In the genomic region with DNA sequence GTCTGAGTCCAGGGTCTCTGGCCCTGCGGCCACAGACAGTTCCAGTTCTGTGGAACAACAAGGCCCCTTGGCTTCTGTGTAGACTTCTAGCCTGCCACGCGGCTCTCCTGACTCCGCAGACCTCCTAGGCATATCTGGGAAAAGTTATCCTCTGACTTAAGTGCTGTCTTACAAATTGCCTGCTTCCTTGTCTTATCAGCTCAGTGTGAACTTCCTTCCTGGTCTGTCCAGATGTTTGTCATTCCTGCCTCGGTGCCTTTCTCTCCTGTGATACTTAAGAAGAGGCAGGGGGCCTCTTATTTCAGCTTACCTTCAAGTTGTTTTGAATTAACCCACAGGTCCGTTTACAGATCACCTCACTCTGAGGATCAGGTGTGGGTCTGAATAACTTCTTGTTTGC, we compare ENCODE assay signal across 13 mouse cellular contexts. TPM values are rescaled to one million over a fixed set of nuclear protein-coding genes. Genes with fewer than 3 reads are reported as not detected.
DNase-seq lines count a peak whose midpoint lies in the region; ATAC-seq and TF ChIP-seq lines count a peak whose summit lies in the region.
"Had no signal": no experiment of that assay in that cellular context is flagged by ENCODE, and none has a peak within 500 bp of the region (broad histone marks: within the 10 kb centered on the region; RNA-seq: fewer than 3 reads in every experiment).

No protein-coding gene starts in this region.

- no peak for TF ChIP-seq CTCF in gastrocnemius, adult 2 months (IDR thresholded peaks at IDR 0.05)
- TF ChIP-seq CTCF in ES-Bruce4 (IDR thresholded peaks at IDR 0.05; ENCODE audit: low read depth, low read length): no peak

- H3K4me3 ChIP-seq in gastrocnemius, adult 2 months: no peak overlapping the region
- no peak overlapping the region for H3K4me3 ChIP-seq in kidney, embryonic 15.5 days (replicated peaks)
- H3K4me3 ChIP-seq in ES-Bruce4 (ENCODE audit: low read depth, low read length): peak overlapping the region; percentile 41; the same call in 1 of the 2 replicates
- H3K4me3 ChIP-seq in intestine, embryonic 15.5 days (replicated peaks): no peak overlapping the region
- H3K4me3 ChIP-seq: myocyte had no signal

- TF ChIP-seq POLR2A in ES-Bruce4 (IDR thresholded peaks at IDR 0.05; ENCODE audit: insufficient read depth, low read length): no peak

- H3K4me1 ChIP-seq in kidney, embryonic 15.5 days: peaks cover 31% of the 10 kb centered on the region
- H3K4me1 ChIP-seq in ES-Bruce4 (ENCODE audit: control insufficient read depth, insufficient read depth, low read length): no peaks in the 10 kb centered on the region
- H3K4me1 ChIP-seq in intestine, embryonic 15.5 days (replicated peaks): no peaks in the 10 kb centered on the region; the same call in 1 of the 2 replicates

- no peaks in the 10 kb centered on the region for H3K27me3 ChIP-seq in kidney, embryonic 15.5 days
- H3K27me3 ChIP-seq in ES-Bruce4 (ENCODE audit: control insufficient read depth, insufficient read depth, low read length, poor library complexity, severe bottlenecking): no peaks in the 10 kb centered on the region
- no peaks in the 10 kb centered on the region for H3K27me3 ChIP-seq in intestine, embryonic 15.5 days (replicated peaks)

- no peaks in the 10 kb centered on the region for H3K36me3 ChIP-seq in kidney, embryonic 15.5 days
- no peaks in the 10 kb centered on the region for H3K36me3 ChIP-seq in ES-Bruce4 (ENCODE audit: control insufficient read depth, insufficient read depth, low read length, poor library complexity, severe bottlenecking)
- H3K36me3 ChIP-seq in intestine, embryonic 15.5 days: no peaks in the 10 kb centered on the region

- intact Hi-C loops in gastrocnemius, adult 2 months (cut with DNase I): no loop called here
- intact Hi-C loops in gastrocnemius, postnatal 14 days (cut with DNase I; ENCODE audit: low total_unique reads): no loop called here

- 32% methylated on average over 6 of the region's 6 CpGs for WGBS in kidney, embryonic 15.5 days
- 27% methylated on average over 6 of the region's 6 CpGs for WGBS in intestine, embryonic 15.5 days

- H3K27ac ChIP-seq in gastrocnemius, adult 2 months: peak overlapping the region; percentile 38
- H3K27ac ChIP-seq in kidney, embryonic 15.5 days: peak overlapping the region; percentile 72
- H3K27ac ChIP-seq in ES-Bruce4 (ENCODE audit: insufficient read depth, low read length): peak overlapping the region; percentile 59
- H3K27ac ChIP-seq in intestine, embryonic 15.5 days: 0 out of 2 replicates have a peak overlapping the region, but pooled peaks have one; percentile 11
- H3K27ac ChIP-seq: hindbrain, embryonic 14.5 days had no signal

- H3K9ac ChIP-seq in kidney, embryonic 15.5 days: no peak overlapping the region
- H3K9ac ChIP-seq in ES-Bruce4 (ENCODE audit: low read depth, poor library complexity, severe bottlenecking): peak overlapping the region; percentile 47
- no peak overlapping the region for H3K9ac ChIP-seq in intestine, embryonic 15.5 days
- H3K9ac ChIP-seq: hindbrain, embryonic 14.5 days had no signal

- no peak overlapping the region for H3K4me2 ChIP-seq in kidney, embryonic 15.5 days
- H3K4me2 ChIP-seq in intestine, embryonic 15.5 days (replicated peaks): no peak overlapping the region
- H3K4me2 ChIP-seq: hindbrain, embryonic 14.5 days had no signal

- H3K9me3 ChIP-seq in kidney, embryonic 15.5 days (replicated peaks): peaks cover 4% of the 10 kb centered on the region
- no peaks in the 10 kb centered on the region for H3K9me3 ChIP-seq in ES-Bruce4 (replicated peaks; ENCODE audit: control insufficient read depth, insufficient read depth, low read length, poor library complexity, severe bottlenecking)
- no peaks in the 10 kb centered on the region for H3K9me3 ChIP-seq in intestine, embryonic 15.5 days

- DNase-seq in gastrocnemius, adult 2 months: no peak
- no peak for DNase-seq in gastrocnemius, postnatal 14 days
- DNase-seq in kidney, adult 8-10 months: no peak
- no peak for DNase-seq in retina, postnatal 1 day
- no peak for DNase-seq in adrenal gland, postnatal 14 days
- DNase-seq: adrenal gland, adult 8-10 months; left cerebral cortex, postnatal 4 days; thymus, adult 18-20 months had no signal

- no peak for TF ChIP-seq EP300 in ES-Bruce4 (IDR thresholded peaks at IDR 0.05; ENCODE audit: insufficient read depth, low read depth, low read length)

- no peak for ATAC-seq in kidney, embryonic 15.5 days (replicated peaks; ENCODE audit: low FRiP score)
- 0 out of 2 replicates have a peak, but pooled peaks have one; percentile 30 for ATAC-seq in intestine, embryonic 15.5 days

RNA-seq across cellular contexts. Expression of a gene that starts 18.9 kb away (rescaled TPM):
- total RNA-seq in gastrocnemius, adult 2 months (2021): under 1 TPM in 1 of 2 experiments, not detected in 1; 0.25 TPM
- under 1 TPM in 1 of 2 experiments, not detected in 1; 0.27 TPM for total RNA-seq in gastrocnemius, postnatal 14 days (2021)
- 8.1 and 8.2 TPM in 2 replicates for polyA plus RNA-seq in kidney, embryonic 15.5 days (2015; fragmentation: Nextera tagmentation; extraction: Ambion mirVana)
- 3.0 and 3.1 TPM in 2 replicates for polyA plus RNA-seq in ES-Bruce4 (2011; ENCODE audit: insufficient read depth, insufficient read length, low read depth, missing spikeins)
- polyA plus RNA-seq in intestine, embryonic 15.5 days (2015; fragmentation: Nextera tagmentation; extraction: Ambion mirVana): 4.8 and 5.1 TPM in 2 replicates
- total RNA-seq in adrenal gland, postnatal 14 days (2021): 0.26 TPM in 1 of 2 replicates, not detected in the other

Comparison
In these comparisons a context has a peak if more than half of its experiments do, and no peak if none do; other contexts are left out.
1. H3K27ac ChIP-seq: peak in every context shown above with its lines; median percentile 72 in kidney, embryonic 15.5 days; 59 in ES-Bruce4; 38 in gastrocnemius, adult 2 months; 11 in intestine, embryonic 15.5 days.